9 mouse cellular contexts compared by ENCODE assay signal in the genomic region with DNA sequence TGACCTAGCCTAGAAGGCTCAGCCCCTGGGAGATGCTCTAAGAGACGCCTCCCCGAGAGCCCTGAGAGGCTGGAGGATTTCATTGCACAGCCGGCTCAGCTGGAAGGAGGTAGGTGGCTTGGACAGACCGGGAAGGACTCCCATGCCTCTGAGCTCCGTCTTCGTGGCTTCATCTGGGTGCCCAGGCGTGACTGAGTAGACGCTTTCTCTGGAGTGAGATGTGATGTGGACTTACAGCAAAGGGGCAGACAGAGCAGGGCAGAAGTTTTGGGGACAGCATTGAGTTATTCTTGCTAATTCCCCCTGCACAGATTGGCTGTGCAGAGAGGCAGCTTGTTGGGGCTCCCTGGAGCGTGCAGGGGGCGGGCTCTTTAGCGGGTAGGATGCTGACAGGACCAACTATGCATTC. TPM values are rescaled to one million over a fixed set of nuclear protein-coding genes. Genes with fewer than 3 reads are reported as not detected.
DNase-seq lines count a peak whose midpoint lies in the region; ATAC-seq and TF ChIP-seq lines count a peak whose summit lies in the region.
"Had no signal": no experiment of that assay in that cellular context is flagged by ENCODE, and none has a peak within 500 bp of the region (broad histone marks: within the 10 kb centered on the region; RNA-seq: fewer than 3 reads in every experiment).

No protein-coding gene starts in this region.

- TF ChIP-seq CTCF in heart, postnatal 0 days (IDR thresholded peaks at IDR 0.05; ENCODE audit: low read depth), result no peak

- no peaks in the 10 kb centered on the region for H3K9me3 ChIP-seq in kidney, embryonic 16.5 days (ENCODE audit: low read length)
- H3K9me3 ChIP-seq in embryonic facial prominence, embryonic 11.5 days (replicated peaks; ENCODE audit: control insufficient read depth, low read length), result no peaks in the 10 kb centered on the region
- H3K9me3 ChIP-seq in heart, postnatal 0 days (replicated peaks; ENCODE audit: control insufficient read depth, low read length), result no peaks in the 10 kb centered on the region
- H3K9me3 ChIP-seq: G1E had no signal

- DNase-seq in kidney, adult 18-20 months, result no peak
- DNase-seq in embryonic facial prominence, embryonic 11.5 days (ENCODE audit: low spot score), result peak; percentile 44
- no peak for DNase-seq in heart, postnatal 0 days (ENCODE audit: low spot score)
- peak; percentile 51 for DNase-seq in lung, postnatal 10 days
- no peak for DNase-seq in layer of hippocampus, postnatal 25 days (ENCODE audit: extremely low spot score in 1 of 2, low spot score in 1 of 2)
- no peak for DNase-seq in left cerebral cortex, adult 9 months (ENCODE audit: low spot score in 2 of 2)

- peaks cover 42% of the 10 kb centered on the region for H3K4me1 ChIP-seq in kidney, embryonic 16.5 days (ENCODE audit: insufficient read depth, low read length)
- peaks cover 14% of the 10 kb centered on the region for H3K4me1 ChIP-seq in embryonic facial prominence, embryonic 11.5 days (ENCODE audit: control insufficient read depth, insufficient read depth, low read length)
- peaks cover 36% of the 10 kb centered on the region for H3K4me1 ChIP-seq in heart, postnatal 0 days (ENCODE audit: control insufficient read depth, insufficient read depth)

- no peaks in the 10 kb centered on the region for H3K27me3 ChIP-seq in kidney, embryonic 16.5 days (ENCODE audit: insufficient read depth, low read length)
- H3K27me3 ChIP-seq in embryonic facial prominence, embryonic 11.5 days (ENCODE audit: control insufficient read depth, insufficient read depth, low read length), result no peaks in the 10 kb centered on the region
- H3K27me3 ChIP-seq in heart, postnatal 0 days (ENCODE audit: control insufficient read depth, insufficient read depth, low read length), result 0 out of 2 replicates have a peak, but pooled peaks cover 12% of the 10 kb centered on the region

- TF ChIP-seq EP300 in heart, postnatal 0 days (IDR thresholded peaks at IDR 0.05; ENCODE audit: low read depth), result no peak

- peak overlapping the region; percentile 39 for H3K4me3 ChIP-seq in kidney, embryonic 16.5 days (ENCODE audit: low read length)
- peak overlapping the region; percentile 30 for H3K4me3 ChIP-seq in embryonic facial prominence, embryonic 11.5 days (ENCODE audit: low read depth, low read length)
- peak overlapping the region; percentile 38 for H3K4me3 ChIP-seq in heart, postnatal 0 days (ENCODE audit: low read depth, low read length)

- peak overlapping the region; percentile 42 for H3K9ac ChIP-seq in kidney, embryonic 16.5 days (replicated peaks; ENCODE audit: low read length)
- H3K9ac ChIP-seq in embryonic facial prominence, embryonic 11.5 days (replicated peaks; ENCODE audit: low read length), result peak overlapping the region; percentile 55
- peak overlapping the region; percentile 44 for H3K9ac ChIP-seq in heart, postnatal 0 days (replicated peaks; ENCODE audit: low read depth, low read length)

- H3K4me2 ChIP-seq in kidney, embryonic 16.5 days (replicated peaks; ENCODE audit: low read depth, low read length), result peak overlapping the region; percentile 55
- peak overlapping the region; percentile 48 for H3K4me2 ChIP-seq in embryonic facial prominence, embryonic 11.5 days (ENCODE audit: low read depth, low read length)
- peak overlapping the region; percentile 49 for H3K4me2 ChIP-seq in heart, postnatal 0 days (ENCODE audit: low read depth, low read length)

- no peaks in the 10 kb centered on the region for H3K36me3 ChIP-seq in kidney, embryonic 16.5 days (ENCODE audit: insufficient read depth, low read length)
- no peaks in the 10 kb centered on the region for H3K36me3 ChIP-seq in embryonic facial prominence, embryonic 11.5 days (replicated peaks; ENCODE audit: control insufficient read depth, insufficient read depth, low read depth, low read length)
- no peaks in the 10 kb centered on the region for H3K36me3 ChIP-seq in heart, postnatal 0 days (replicated peaks; ENCODE audit: control insufficient read depth, insufficient read depth, low read length)
- H3K36me3 ChIP-seq: G1E had no signal

- H3K27ac ChIP-seq in kidney, embryonic 16.5 days (ENCODE audit: low read length), result peak overlapping the region; percentile 71
- H3K27ac ChIP-seq in embryonic facial prominence, embryonic 11.5 days (replicated peaks; ENCODE audit: low read depth, low read length), result peak overlapping the region; percentile 35; the same call in 1 of the 2 replicates
- H3K27ac ChIP-seq in heart, postnatal 0 days (ENCODE audit: low read depth), result peak overlapping the region; percentile 77

- WGBS in kidney, embryonic 16.5 days, result 2% methylated on average over 11 of the region's 11 CpGs
- 8% methylated on average over 11 of the region's 11 CpGs for WGBS in embryonic facial prominence, embryonic 11.5 days
- WGBS in heart, postnatal 0 days, result 8% methylated on average over 11 of the region's 11 CpGs

- peak; percentile 55; the same call in 1 of the 2 replicates for ATAC-seq in kidney, embryonic 16.5 days (ENCODE audit: low FRiP score, low TSS enrichment)
- no peak for ATAC-seq in embryonic facial prominence, embryonic 11.5 days (replicated peaks; ENCODE audit: insufficient number of reproducible peaks, low FRiP score, low TSS enrichment, low read depth)
- ATAC-seq in heart, postnatal 0 days (ENCODE audit: insufficient read depth, low read depth), result no peak
- ATAC-seq in monocyte, adult 5-6 weeks (replicated peaks; ENCODE audit: insufficient number of reproducible peaks, low FRiP score, low TSS enrichment, poor library complexity, severe bottlenecking), result no peak

RNA-seq across cellular contexts. Expression of a gene that starts 0.5 kb away (rescaled TPM):
- 8.2 and 8.3 TPM in 2 replicates for polyA plus RNA-seq in kidney, embryonic 16.5 days (2015; fragmentation: Nextera tagmentation; extraction: Ambion mirVana)
- 5.0 and 5.2 TPM in 2 replicates for polyA plus RNA-seq in embryonic facial prominence, embryonic 11.5 days (2014; fragmentation: Nextera tagmentation; extraction: Ambion mirVana)
- 5.8 and 12.6 TPM in 2 replicates for total RNA-seq in heart, postnatal 0 days (2014; rRNA removed; ENCODE audit: low replicate concordance)
- 7.8 and 8.3 TPM in 2 replicates for polyA plus RNA-seq in heart, postnatal 0 days (2015; fragmentation: Nextera tagmentation; extraction: Ambion mirVana)
- total RNA-seq in layer of hippocampus, postnatal 25 days (2021), result 1 to 10 TPM; 2.7 to 3.2 TPM
- not detected in 3 replicates for total RNA-seq in monocyte, adult 5-6 weeks (2017)
- polyA plus RNA-seq: G1E had no signal

RNA-seq across cellular contexts. Expression of a gene that starts 9.6 kb away (rescaled TPM):
- 30.6 and 30.9 TPM in 2 replicates for polyA plus RNA-seq in kidney, embryonic 16.5 days (2015; fragmentation: Nextera tagmentation; extraction: Ambion mirVana)
- polyA plus RNA-seq in embryonic facial prominence, embryonic 11.5 days (2014; fragmentation: Nextera tagmentation; extraction: Ambion mirVana), result 19.5 and 23.2 TPM in 2 replicates
- 28.3 and 35.5 TPM in 2 replicates for total RNA-seq in heart, postnatal 0 days (2014; rRNA removed; ENCODE audit: low replicate concordance)
- 10.4 and 12.6 TPM in 2 replicates for polyA plus RNA-seq in heart, postnatal 0 days (2015; fragmentation: Nextera tagmentation; extraction: Ambion mirVana)
- total RNA-seq in layer of hippocampus, postnatal 25 days (2021), result 10 to 100 TPM; 38.7 to 39.0 TPM
- 16.7 to 31.7 TPM (median 22.8 TPM) in 3 replicates for total RNA-seq in monocyte, adult 5-6 weeks (2017)

RNA-seq across cellular contexts. Expression of a gene that starts 26.6 kb away (rescaled TPM):
- polyA plus RNA-seq in kidney, embryonic 16.5 days (2015; fragmentation: Nextera tagmentation; extraction: Ambion mirVana), result 14.9 and 18.1 TPM in 2 replicates
- 1.0 and 1.7 TPM in 2 replicates for polyA plus RNA-seq in embryonic facial prominence, embryonic 11.5 days (2014; fragmentation: Nextera tagmentation; extraction: Ambion mirVana)
- total RNA-seq in heart, postnatal 0 days (2014; rRNA removed; ENCODE audit: low replicate concordance), result 77.9 and 83.1 TPM in 2 replicates
- 27.6 and 28.6 TPM in 2 replicates for polyA plus RNA-seq in heart, postnatal 0 days (2015; fragmentation: Nextera tagmentation; extraction: Ambion mirVana)
- total RNA-seq in layer of hippocampus, postnatal 25 days (2021), result 10 to 100 TPM; 13.5 to 14.2 TPM
- 16.7 to 76.6 TPM (median 44.4 TPM) in 3 replicates for total RNA-seq in monocyte, adult 5-6 weeks (2017)

RNA-seq across cellular contexts. Expression of a gene that starts 48.2 kb away (rescaled TPM):
- polyA plus RNA-seq in kidney, embryonic 16.5 days (2015; fragmentation: Nextera tagmentation; extraction: Ambion mirVana), result 6.1 and 7.5 TPM in 2 replicates
- 5.0 and 5.9 TPM in 2 replicates for polyA plus RNA-seq in embryonic facial prominence, embryonic 11.5 days (2014; fragmentation: Nextera tagmentation; extraction: Ambion mirVana)
- 9.1 and 12.0 TPM in 2 replicates for total RNA-seq in heart, postnatal 0 days (2014; rRNA removed; ENCODE audit: low replicate concordance)
- 3.0 and 3.6 TPM in 2 replicates for polyA plus RNA-seq in heart, postnatal 0 days (2015; fragmentation: Nextera tagmentation; extraction: Ambion mirVana)
- 10 to 100 TPM; 12.3 to 14.1 TPM for total RNA-seq in layer of hippocampus, postnatal 25 days (2021)
- 9.4 to 14.5 TPM (median 13.7 TPM) in 3 replicates for total RNA-seq in monocyte, adult 5-6 weeks (2017)

Comparison
In these comparisons a context has a peak if more than half of its experiments do, and no peak if none do; other contexts are left out.
1. DNase-seq: peak in embryonic facial prominence, embryonic 11.5 days (single experiment) and lung, postnatal 10 days (single experiment); none in kidney, adult 18-20 months (single experiment), heart, postnatal 0 days (single experiment), layer of hippocampus, postnatal 25 days (0 of 2) and left cerebral cortex, adult 9 months (0 of 2).
2. Peak in every context shown above with its lines, with median percentiles within 50 percentile points of each other: H3K27ac ChIP-seq, H3K4me2 ChIP-seq, H3K4me3 ChIP-seq and H3K9ac ChIP-seq.